In the genomic region with DNA sequence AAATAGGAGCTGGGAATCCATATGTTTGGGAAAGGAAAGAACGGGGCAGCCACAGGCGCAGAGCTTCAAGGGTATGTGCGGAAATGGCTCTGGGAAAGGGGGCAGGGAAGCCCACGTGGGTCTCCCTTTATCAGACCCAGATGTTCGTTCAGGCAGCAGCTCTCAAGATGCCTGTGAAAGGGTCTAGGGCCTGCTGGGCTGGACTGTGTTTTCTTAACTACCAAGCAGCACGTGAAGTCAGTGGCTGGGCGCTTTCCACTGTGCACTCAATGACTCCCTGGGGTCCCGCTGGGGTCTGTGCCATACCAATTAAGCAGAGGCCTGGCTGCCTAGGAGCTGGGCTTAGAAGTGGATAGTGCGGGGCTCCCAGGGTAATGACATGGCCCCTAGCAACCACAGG, we compare ENCODE assay signal across 7 mouse cellular contexts. TPM values are rescaled to one million over a fixed set of nuclear protein-coding genes. Genes with fewer than 3 reads are reported as not detected.
DNase-seq lines count a peak whose midpoint lies in the region; ATAC-seq and TF ChIP-seq lines count a peak whose summit lies in the region.

No protein-coding gene starts in this region.

- WGBS in lung, embryonic 14.5 days: 6% methylated on average over 9 of the region's 9 CpGs
- 0% methylated on average over 9 of the region's 9 CpGs for WGBS in forebrain, embryonic 14.5 days
- under 1% methylated on average over 9 of the region's 9 CpGs for WGBS in midbrain, embryonic 12.5 days

- no peak overlapping the region for H3K4me3 ChIP-seq in lung, embryonic 14.5 days (ENCODE audit: low read depth, low read length)
- no peak overlapping the region for H3K4me3 ChIP-seq in cortical plate, adult 2 months (ENCODE audit: insufficient read depth, low read length)
- no peak overlapping the region for H3K4me3 ChIP-seq in forebrain, embryonic 14.5 days (ENCODE audit: low read depth, low read length)
- H3K4me3 ChIP-seq in midbrain, embryonic 12.5 days: no peak overlapping the region

- peaks cover 13% of the 10 kb centered on the region for H3K4me1 ChIP-seq in lung, embryonic 14.5 days (ENCODE audit: insufficient read depth)
- no peaks in the 10 kb centered on the region for H3K4me1 ChIP-seq in cortical plate, adult 2 months (ENCODE audit: control insufficient read depth, insufficient read depth, low read length)
- H3K4me1 ChIP-seq in forebrain, embryonic 14.5 days (ENCODE audit: control insufficient read depth, insufficient read depth, low read length): peaks cover 20% of the 10 kb centered on the region
- peaks cover 22% of the 10 kb centered on the region for H3K4me1 ChIP-seq in midbrain, embryonic 12.5 days

- peak; percentile 76 for DNase-seq in lung, embryonic 14.5 days
- DNase-seq in lung, postnatal 36 days: no peak
- peak; percentile 86 for DNase-seq in forebrain, embryonic 14.5 days (ENCODE audit: low spot score)
- DNase-seq in spleen, postnatal 10 days (ENCODE audit: low spot score in 2 of 2): no peak

- no peaks in the 10 kb centered on the region for H3K9me3 ChIP-seq in lung, embryonic 14.5 days (ENCODE audit: low read depth, low read length)
- no peaks in the 10 kb centered on the region for H3K9me3 ChIP-seq in forebrain, embryonic 14.5 days (replicated peaks; ENCODE audit: control insufficient read depth, low read length)
- no peaks in the 10 kb centered on the region for H3K9me3 ChIP-seq in midbrain, embryonic 12.5 days

- H3K36me3 ChIP-seq in lung, embryonic 14.5 days (ENCODE audit: insufficient read depth): no peaks in the 10 kb centered on the region
- H3K36me3 ChIP-seq in forebrain, embryonic 14.5 days (ENCODE audit: control insufficient read depth, insufficient read depth, low read length): no peaks in the 10 kb centered on the region
- no peaks in the 10 kb centered on the region for H3K36me3 ChIP-seq in midbrain, embryonic 12.5 days

- no peak overlapping the region for H3K9ac ChIP-seq in lung, embryonic 14.5 days
- 0 out of 2 replicates have a peak overlapping the region, but pooled peaks have one; percentile 3 for H3K9ac ChIP-seq in forebrain, embryonic 14.5 days (ENCODE audit: low read length)
- no peak overlapping the region; the same call in 1 of the 2 replicates for H3K9ac ChIP-seq in midbrain, embryonic 12.5 days (replicated peaks)

- no peaks in the 10 kb centered on the region for H3K27me3 ChIP-seq in lung, embryonic 14.5 days (ENCODE audit: insufficient read depth, low read length)
- H3K27me3 ChIP-seq in forebrain, embryonic 14.5 days (replicated peaks; ENCODE audit: control insufficient read depth, insufficient read depth, low read length): no peaks in the 10 kb centered on the region
- H3K27me3 ChIP-seq in midbrain, embryonic 12.5 days: peaks cover 4% of the 10 kb centered on the region; the same call in 1 of the 2 replicates

- peak overlapping the region; percentile 91 for H3K27ac ChIP-seq in lung, embryonic 14.5 days (ENCODE audit: low read depth)
- H3K27ac ChIP-seq in cortical plate, adult 2 months (ENCODE audit: insufficient read depth, low read length): peak overlapping the region; percentile 32; the same call in 1 of the 2 replicates
- H3K27ac ChIP-seq in forebrain, embryonic 14.5 days (ENCODE audit: low read depth, low read length): peak overlapping the region; percentile 78
- peak overlapping the region; percentile 84 for H3K27ac ChIP-seq in midbrain, embryonic 12.5 days (replicated peaks)

- TF ChIP-seq POLR2A in cortical plate, adult 2 months (IDR thresholded peaks at IDR 0.05; ENCODE audit: extremely low read depth, insufficient read depth, low read length): no peak

- H3K4me2 ChIP-seq in lung, embryonic 14.5 days: peak overlapping the region; percentile 31; the same call in 1 of the 2 replicates
- H3K4me2 ChIP-seq in forebrain, embryonic 14.5 days (ENCODE audit: low read length): peak overlapping the region; percentile 30
- peak overlapping the region; percentile 43 for H3K4me2 ChIP-seq in midbrain, embryonic 12.5 days (replicated peaks)

- peak; percentile 90 for ATAC-seq in lung, embryonic 14.5 days (ENCODE audit: insufficient read depth)
- peak; percentile 89 for ATAC-seq in forebrain, embryonic 14.5 days
- ATAC-seq in hematopoietic stem cell, adult 5-6 weeks (replicated peaks in 1 of 2; ENCODE audit: insufficient read depth in 1 of 2, low FRiP score in 2 of 2, low TSS enrichment in 1 of 2, low read depth in 1 of 2, poor library complexity in 2 of 2, severe bottlenecking in 2 of 2): peak; percentile 9 to 39; a peak in 3 of 4 replicates
- peak; percentile 93 for ATAC-seq in midbrain, embryonic 12.5 days (ENCODE audit: low FRiP score, low read depth)

- TF ChIP-seq CTCF in lung, embryonic 14.5 days (IDR thresholded peaks at IDR 0.05; ENCODE audit: low read depth): no peak
- no peak for TF ChIP-seq CTCF in cortical plate, adult 2 months (IDR thresholded peaks at IDR 0.05; ENCODE audit: extremely low read depth, insufficient read depth, low read length)

RNA-seq across cellular contexts. Expression of a gene that starts 33.9 kb away (rescaled TPM):
- polyA plus RNA-seq in lung, embryonic 14.5 days (2014; fragmentation: Nextera tagmentation; extraction: Ambion mirVana): 72.5 and 75.0 TPM in 2 replicates
- polyA plus RNA-seq in cortical plate, adult 2 months (2012; rRNA removed): 291 and 305 TPM in 2 replicates
- polyA plus RNA-seq in forebrain, embryonic 14.5 days (2014; fragmentation: Nextera tagmentation; extraction: Ambion mirVana): 95.6 and 110 TPM in 2 replicates
- total RNA-seq in hematopoietic stem cell, adult 5-6 weeks (2017): 82.6 and 103 TPM in 2 replicates
- polyA plus RNA-seq in midbrain, embryonic 12.5 days (2016; fragmentation: Nextera tagmentation; extraction: Ambion mirVana): 52.1 and 58.9 TPM in 2 replicates

RNA-seq across cellular contexts. Expression of a gene that starts 44.8 kb away (rescaled TPM):
- polyA plus RNA-seq in lung, embryonic 14.5 days (2014; fragmentation: Nextera tagmentation; extraction: Ambion mirVana): not detected in 2 replicates
- 2.3 and 4.1 TPM in 2 replicates for polyA plus RNA-seq in cortical plate, adult 2 months (2012; rRNA removed)
- 0.22 and 0.48 TPM in 2 replicates for polyA plus RNA-seq in forebrain, embryonic 14.5 days (2014; fragmentation: Nextera tagmentation; extraction: Ambion mirVana)
- total RNA-seq in hematopoietic stem cell, adult 5-6 weeks (2017): not detected in 2 replicates
- polyA plus RNA-seq in midbrain, embryonic 12.5 days (2016; fragmentation: Nextera tagmentation; extraction: Ambion mirVana): not detected in 2 replicates

Comparison
In these comparisons a context has a peak if more than half of its experiments do, and no peak if none do; other contexts are left out.
1. DNase-seq: peak in lung, embryonic 14.5 days (single experiment) and forebrain, embryonic 14.5 days (single experiment); none in lung, postnatal 36 days (single experiment) and spleen, postnatal 10 days (0 of 2).
2. ATAC-seq: peak in every context shown above with its lines; median percentile 93 in midbrain, embryonic 12.5 days; 90 in lung, embryonic 14.5 days; 89 in forebrain, embryonic 14.5 days; 24 in hematopoietic stem cell, adult 5-6 weeks.
3. H3K27ac ChIP-seq: peak in every context shown above with its lines; median percentile 91 in lung, embryonic 14.5 days; 84 in midbrain, embryonic 12.5 days; 78 in forebrain, embryonic 14.5 days; 32 in cortical plate, adult 2 months.
4. Peak in every context shown above with its lines, with median percentiles within 50 percentile points of each other: H3K4me2 ChIP-seq.